In the genomic region with DNA sequence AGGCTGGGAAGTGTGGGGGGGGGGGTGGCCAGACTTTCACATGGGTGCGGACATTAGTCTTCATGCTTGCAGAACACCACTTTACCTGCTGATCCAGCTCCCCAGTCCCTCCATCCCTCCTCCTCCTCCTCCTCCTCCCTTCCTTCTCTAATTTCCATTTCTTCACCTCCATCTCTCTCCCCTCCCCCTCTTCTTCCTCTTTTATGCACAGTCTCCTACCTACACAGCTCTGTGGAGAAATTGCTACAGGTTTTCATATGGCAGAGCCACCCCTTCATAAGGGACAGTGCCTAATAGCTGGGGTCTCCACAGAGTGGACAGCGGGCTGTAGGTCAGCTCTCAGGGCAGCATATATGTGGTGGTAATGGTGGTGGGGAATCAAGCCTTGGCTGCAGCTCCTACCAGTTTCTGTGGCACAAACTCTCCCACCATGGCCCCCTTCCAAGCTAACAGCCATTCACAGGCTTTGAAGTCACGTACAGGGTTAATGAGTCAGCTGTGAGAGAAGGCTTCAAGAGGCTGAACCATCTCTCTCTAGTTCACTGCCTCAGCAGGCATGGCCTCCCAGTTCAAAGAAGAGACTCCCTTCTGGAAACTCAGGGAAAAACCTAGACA, we compare ENCODE assay signal across 23 mouse cellular contexts.
DNase-seq lines count a peak whose midpoint lies in the region; ATAC-seq and TF ChIP-seq lines count a peak whose summit lies in the region.
"Had no signal": no experiment of that assay in that cellular context is flagged by ENCODE, and none has a peak within 500 bp of the region (broad histone marks: within the 10 kb centered on the region; RNA-seq: fewer than 3 reads in every experiment).

No protein-coding gene starts in this region.

- 57% methylated on average over 2 of the region's 3 CpGs for WGBS in kidney, postnatal 0 days
- WGBS in embryonic facial prominence, embryonic 10.5 days, result 86% methylated on average over 3 of the region's 3 CpGs

- H3K27ac ChIP-seq in kidney, postnatal 0 days, result peak overlapping the region; percentile 54
- 0 out of 2 replicates have a peak overlapping the region, but pooled peaks have one; percentile 15 for H3K27ac ChIP-seq in embryonic facial prominence, embryonic 10.5 days (replicated peaks)
- H3K27ac ChIP-seq: embryonic facial prominence, embryonic 15.5 days; forebrain, embryonic 10.5 days; heart, embryonic 15.5 days; hindbrain, embryonic 15.5 days had no signal

- peak; percentile 88 for DNase-seq in heart, adult 11 months
- DNase-seq in heart, adult 9 months (ENCODE audit: low spot score in 2 of 2), result no peak
- DNase-seq in kidney, postnatal 0 days (ENCODE audit: low spot score), result no peak
- no peak for DNase-seq in kidney, adult 11 months
- DNase-seq in embryonic facial prominence, embryonic 10.5 days (ENCODE audit: low spot score), result no peak
- no peak for DNase-seq in urinary bladder, adult 2 months (ENCODE audit: low spot score)
- no peak for DNase-seq in heart, postnatal 14 days
- DNase-seq: adrenal gland, postnatal 14 days; B cell, adult 2 months; cerebellum, adult 2 months; gastrocnemius, postnatal 14 days had no signal

- H3K4me2 ChIP-seq in kidney, postnatal 0 days (ENCODE audit: low read length), result no peak overlapping the region
- H3K4me2 ChIP-seq: embryonic facial prominence, embryonic 15.5 days; heart, embryonic 11.5 days; heart, embryonic 15.5 days; hindbrain, embryonic 15.5 days had no signal

- no peak overlapping the region for H3K9ac ChIP-seq in kidney, postnatal 0 days (ENCODE audit: low read depth, low read length)
- H3K9ac ChIP-seq: embryonic facial prominence, embryonic 15.5 days; heart, embryonic 15.5 days; hindbrain, embryonic 15.5 days had no signal

- H3K36me3 ChIP-seq in kidney, postnatal 0 days (ENCODE audit: insufficient read depth, low read length), result no peaks in the 10 kb centered on the region
- no peaks in the 10 kb centered on the region for H3K36me3 ChIP-seq in embryonic facial prominence, embryonic 10.5 days (replicated peaks)
- H3K36me3 ChIP-seq: embryonic facial prominence, embryonic 15.5 days; forebrain, embryonic 10.5 days; G1E; heart, embryonic 15.5 days; hindbrain, embryonic 15.5 days had no signal

- no peak for ATAC-seq in kidney, postnatal 0 days (replicated peaks; ENCODE audit: low FRiP score, low read depth)
- ATAC-seq in megakaryocyte progenitor cell, adult 5-6 weeks (replicated peaks; ENCODE audit: poor library complexity), result peak; percentile 57
- ATAC-seq: activated CD4-positive, CD25-positive, alpha-beta regulatory T cell, adult 4 months; CD4-positive, CD25-positive, alpha-beta regulatory T cell, adult 4 months; forebrain, embryonic 16.5 days; Patski had no signal

- H3K27me3 ChIP-seq in kidney, postnatal 0 days (ENCODE audit: insufficient read depth, low read length), result no peaks in the 10 kb centered on the region
- H3K27me3 ChIP-seq in embryonic facial prominence, embryonic 10.5 days (replicated peaks; ENCODE audit: low read depth, poor library complexity, severe bottlenecking), result no peaks in the 10 kb centered on the region
- H3K27me3 ChIP-seq: embryonic facial prominence, embryonic 15.5 days; heart, embryonic 15.5 days; hindbrain, embryonic 15.5 days; Patski had no signal

- TF ChIP-seq CTCF in kidney, postnatal 0 days (IDR thresholded peaks at IDR 0.05; ENCODE audit: low read depth), result no peak

- H3K9me3 ChIP-seq in kidney, postnatal 0 days (replicated peaks; ENCODE audit: low read length), result no peaks in the 10 kb centered on the region
- H3K9me3 ChIP-seq in embryonic facial prominence, embryonic 10.5 days, result peaks cover 4% of the 10 kb centered on the region
- H3K9me3 ChIP-seq: embryonic facial prominence, embryonic 15.5 days; heart, embryonic 15.5 days; hindbrain, embryonic 15.5 days had no signal

- intact Hi-C loops in heart, postnatal 14 days (cut with DNase I), result loop anchor here (10.0 kb wide), 1 partner anchor 205 kb away; no protein-coding TSS in a partner anchor

- no peak overlapping the region for H3K4me3 ChIP-seq in kidney, postnatal 0 days (replicated peaks; ENCODE audit: low read depth, low read length)
- no peak overlapping the region for H3K4me3 ChIP-seq in embryonic facial prominence, embryonic 10.5 days
- H3K4me3 ChIP-seq: embryonic facial prominence, embryonic 15.5 days; erythroblast, embryonic 14.5 days; forebrain, embryonic 10.5 days; heart, embryonic 15.5 days; hindbrain, embryonic 15.5 days had no signal

- peaks cover 26% of the 10 kb centered on the region for H3K4me1 ChIP-seq in kidney, postnatal 0 days (replicated peaks; ENCODE audit: insufficient read depth, low read length)
- peaks cover 36% of the 10 kb centered on the region for H3K4me1 ChIP-seq in embryonic facial prominence, embryonic 10.5 days
